Mouse (Mus musculus) colon, adult 2 months (tissue): ENCODE results near the gene Ung. TPM values are rescaled to one million over a fixed set of nuclear protein-coding genes. Genes with fewer than 3 reads are reported as not detected.

Experiments
- polyA plus RNA-seq: library from polyadenylated mRNA; depleted of rRNA; stranded (reverse); fragments of >200 nt; gene quantifications from 2 replicates; pipeline ENCODE4 v1.2.3, GENCODE M21; 2012; rRNA removed

Ung gene
- 12.5 and 12.7 TPM in 2 replicates for polyA plus RNA-seq

DNA sequence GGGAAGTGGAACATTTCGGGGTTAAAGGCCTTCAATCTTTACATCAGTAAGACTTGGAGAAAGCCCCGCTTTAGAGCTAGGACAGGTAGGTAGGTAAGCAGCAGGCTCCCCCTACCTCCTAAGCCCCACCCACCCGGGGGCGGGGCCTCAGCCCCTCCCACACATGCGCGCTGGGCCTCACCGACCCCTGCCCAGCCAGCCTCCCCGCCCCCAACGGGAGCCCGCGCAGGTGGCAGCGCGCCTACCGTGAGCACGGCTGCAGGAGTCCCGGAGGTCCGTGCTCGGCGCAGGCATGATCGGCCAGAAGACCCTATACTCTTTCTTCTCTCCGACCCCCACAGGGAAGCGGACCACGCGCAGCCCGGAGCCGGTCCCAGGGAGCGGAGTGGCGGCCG is at the start of gene Ung:
Ung (plus strand) TSS at position 176 of the 395 bp plus-strand sequence.

GRCm38 (mm10) chr5:114091057-114091807 is 39.0 kb upstream of the Ung start, which contains the start of gene Svop:
TSS of gene Svop (minus strand) at chr5:114091570.

DNA sequence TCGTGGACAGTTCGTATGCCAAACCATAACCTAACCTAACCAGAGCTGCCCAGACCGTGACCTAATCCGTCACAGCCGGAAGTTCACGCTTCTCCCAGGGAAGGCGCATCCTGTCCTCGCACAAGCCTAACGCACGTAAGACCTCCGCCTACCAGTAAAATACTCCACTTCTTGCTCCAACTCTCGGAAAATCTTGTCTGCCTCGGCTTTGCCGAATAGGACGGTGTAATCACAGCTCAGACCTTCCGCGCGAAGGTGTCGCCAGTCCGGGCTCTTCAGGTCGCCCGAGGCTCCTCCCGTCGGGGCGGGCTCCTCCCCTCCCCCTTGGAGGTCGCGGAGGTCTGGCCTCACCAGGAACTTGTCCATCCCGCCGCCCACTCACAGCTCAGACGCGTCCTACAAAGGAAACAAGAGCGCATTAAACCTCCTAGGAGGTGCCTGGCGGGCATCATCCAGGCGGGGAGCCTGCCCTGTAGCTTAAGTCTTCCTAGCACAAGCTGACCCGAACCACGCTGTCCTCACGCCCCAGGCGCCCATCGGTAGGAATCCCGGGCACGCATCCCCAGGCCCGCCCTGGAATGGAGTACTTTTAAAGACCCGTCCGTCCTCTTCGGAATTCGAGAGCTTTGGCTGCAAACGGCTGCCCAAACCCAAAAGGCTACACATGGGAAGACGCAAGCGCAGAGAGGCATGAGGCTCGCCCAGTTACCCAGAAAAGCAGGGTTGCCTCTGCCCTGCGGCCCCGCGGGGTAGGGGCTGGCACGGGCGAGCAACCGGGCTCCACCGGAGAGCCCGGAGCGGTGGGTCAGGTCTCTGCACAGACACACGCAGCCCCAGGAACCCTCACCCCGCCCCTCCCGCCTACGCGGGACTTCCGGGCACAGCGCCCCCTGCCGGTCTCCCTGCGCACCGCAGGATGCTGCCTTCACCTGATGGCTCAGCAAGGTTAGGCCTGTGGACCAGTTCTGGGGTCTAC is 2.5 kb upstream of the Ung start, which contains the start of gene Alkbh2:
Alkbh2 (minus strand) TSS at position 845 of the 976 bp plus-strand sequence.

DNA sequence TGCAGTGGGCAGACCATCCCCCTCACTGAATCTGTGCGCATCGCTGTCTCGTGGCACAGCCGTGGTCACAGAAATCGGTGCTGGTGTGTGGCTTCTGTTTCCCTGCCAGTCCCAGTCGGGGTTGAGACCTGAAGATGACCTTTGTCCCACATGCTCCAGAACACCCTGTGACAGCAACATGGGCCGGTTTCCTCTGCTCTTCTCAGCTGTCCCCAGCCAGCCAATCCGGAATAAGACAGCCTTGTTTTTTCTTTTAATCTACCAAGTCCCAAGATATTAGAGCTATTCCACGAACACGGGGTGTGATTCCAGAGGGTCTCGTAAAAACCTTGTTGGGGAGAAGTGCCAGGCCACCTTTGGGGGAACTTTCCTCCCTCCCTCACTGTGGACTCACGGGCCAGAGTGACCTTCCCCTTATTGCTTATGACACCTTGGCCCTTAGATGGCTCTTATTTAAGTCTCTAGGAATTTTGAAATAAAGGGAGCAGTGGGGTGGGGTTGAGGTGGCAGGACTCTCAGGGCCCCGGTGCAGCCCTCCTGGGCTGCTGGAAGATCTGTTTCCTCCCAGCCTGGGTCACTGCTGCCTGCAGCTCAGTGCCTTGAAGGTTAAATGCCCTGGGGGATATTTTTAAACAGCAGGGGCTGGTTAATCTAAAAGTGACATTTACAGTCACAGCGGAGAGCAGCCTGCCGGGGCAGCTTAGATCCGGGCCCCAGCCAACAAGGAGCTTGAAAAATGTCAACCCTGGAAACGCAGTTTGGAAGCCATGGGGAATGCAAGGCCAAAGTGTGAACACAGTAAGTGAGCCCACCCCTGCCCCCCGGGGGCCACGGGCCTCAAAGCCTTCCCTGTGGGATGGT is 16.1 kb downstream of the Ung start, which contains the start of gene Acacb:
Acacb (plus strand) TSS at position 508 of the 861 bp plus-strand sequence.

Other genes with a start within 250 kb of the Ung start
- gene Coro1c, start 221.6 kb upstream of the Ung start, polyA plus RNA-seq, result 133 and 140 TPM in 2 replicates
- 8.7 and 10.1 TPM in 2 replicates for gene Ssh1, start 136.5 kb upstream of the Ung start, polyA plus RNA-seq
- gene Dao, start 126.7 kb upstream of the Ung start, polyA plus RNA-seq, result not detected in 2 replicates
- 12.8 and 14.4 TPM in 2 replicates for gene Usp30, start 64.9 kb upstream of the Ung start, polyA plus RNA-seq
- 0.63 and 0.66 TPM in 2 replicates for gene Svop, start 38.8 kb upstream of the Ung start, polyA plus RNA-seq
- gene Alkbh2, start 2.2 kb upstream of the Ung start, polyA plus RNA-seq, result 10.9 and 11.6 TPM in 2 replicates
- 11.3 and 13.3 TPM in 2 replicates for gene Acacb, start 16.1 kb downstream of the Ung start, polyA plus RNA-seq
- not detected in 2 replicates for gene Foxn4, start 143.4 kb downstream of the Ung start, polyA plus RNA-seq
- 0.73 and 0.90 TPM in 2 replicates for gene Myo1h, start 158.8 kb downstream of the Ung start, polyA plus RNA-seq